Mouse (Mus musculus): Measurements from ENCODE around the gene Zmynd8.
"Not testable (repeated sequence)": the region's sequence is repeated elsewhere in the genome, so short reads cannot be mapped to it uniquely, and the experiment has no call there.

Gene Zmynd8

DNA sequence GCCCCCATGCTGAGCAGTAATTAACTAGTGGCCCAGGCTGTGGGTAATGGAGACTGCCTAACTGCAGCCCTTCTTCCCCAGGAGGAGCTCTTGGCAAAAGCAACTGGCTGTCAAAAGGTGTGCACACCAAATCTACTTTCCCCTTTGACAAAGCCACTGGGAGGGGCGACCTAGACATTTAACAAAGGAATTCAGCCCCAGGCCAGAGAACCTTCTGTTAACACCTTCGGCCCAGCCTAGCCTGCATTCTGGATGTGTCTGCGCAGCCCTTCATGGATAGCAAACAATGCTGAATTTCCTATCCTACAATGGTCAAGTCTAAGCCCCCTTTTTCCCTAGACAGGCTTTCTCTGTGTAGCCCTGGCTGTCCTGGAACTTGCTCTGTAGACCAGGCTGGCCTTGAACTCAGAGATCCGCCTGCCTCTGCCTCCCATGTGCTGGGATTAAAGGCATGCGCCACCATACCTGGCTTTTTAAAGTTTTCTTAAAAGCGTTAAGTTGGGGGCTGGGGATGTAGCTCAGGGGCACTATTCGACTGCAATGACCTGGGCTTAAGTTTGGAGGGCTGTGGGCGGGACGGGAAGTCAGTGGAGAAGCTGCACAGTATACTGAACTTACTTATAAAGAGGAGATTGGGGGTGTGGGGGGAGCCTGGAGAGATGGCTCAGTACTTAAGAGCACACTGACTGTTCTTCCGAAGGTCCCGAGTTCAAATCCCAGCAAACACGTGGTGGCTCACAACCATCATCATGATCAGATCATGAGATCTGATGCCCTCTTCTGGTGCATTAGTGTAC is 90.4 kb downstream of the Zmynd8 start:
- DNase-seq (ENCODE audit: low read depth, low spot score) = no peak

DNA sequence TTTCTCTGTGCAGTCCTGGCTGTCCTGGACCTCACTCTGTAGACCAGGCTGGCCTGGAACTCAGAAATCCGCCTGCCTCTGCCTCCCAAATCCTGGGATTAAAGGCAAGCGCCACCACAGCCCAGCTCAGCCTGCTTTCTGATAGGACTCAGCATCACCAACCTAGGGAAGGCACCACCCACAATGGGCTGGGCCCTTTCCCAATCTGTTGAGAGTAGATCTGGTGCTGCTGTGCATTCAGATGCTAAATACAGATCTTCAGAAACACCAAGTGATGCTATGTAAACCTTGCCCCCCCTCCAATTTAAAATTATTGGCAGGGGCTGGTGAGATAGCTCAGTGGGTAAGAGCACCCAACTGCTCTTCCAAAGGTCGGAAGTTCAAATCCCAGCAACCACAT is 98.6 kb downstream of the Zmynd8 start:
- not testable (repeated sequence) for DNase-seq (ENCODE audit: low read depth, low spot score)

DNA sequence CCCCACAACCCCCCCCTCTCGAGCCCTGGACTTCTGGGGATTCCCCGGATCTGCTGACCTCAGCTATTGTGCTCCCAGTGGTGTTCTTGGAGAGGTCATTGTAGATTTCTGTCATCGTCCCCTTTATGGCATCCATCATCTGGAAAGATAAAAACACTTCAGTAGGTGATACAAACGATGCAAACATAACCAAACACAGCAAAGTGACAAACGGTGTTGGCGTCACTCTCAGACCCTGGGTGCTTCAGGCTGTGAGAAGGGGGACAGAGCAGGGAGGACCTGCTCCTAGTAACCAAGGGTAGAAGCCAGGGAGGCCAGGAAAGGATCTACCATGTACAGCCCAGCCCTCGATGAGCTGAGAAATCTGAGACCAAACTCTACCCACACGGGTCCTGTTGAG is 100.9 kb downstream of the Zmynd8 start:
- DNase-seq (ENCODE audit: low read depth, low spot score) = no peak

DNA sequence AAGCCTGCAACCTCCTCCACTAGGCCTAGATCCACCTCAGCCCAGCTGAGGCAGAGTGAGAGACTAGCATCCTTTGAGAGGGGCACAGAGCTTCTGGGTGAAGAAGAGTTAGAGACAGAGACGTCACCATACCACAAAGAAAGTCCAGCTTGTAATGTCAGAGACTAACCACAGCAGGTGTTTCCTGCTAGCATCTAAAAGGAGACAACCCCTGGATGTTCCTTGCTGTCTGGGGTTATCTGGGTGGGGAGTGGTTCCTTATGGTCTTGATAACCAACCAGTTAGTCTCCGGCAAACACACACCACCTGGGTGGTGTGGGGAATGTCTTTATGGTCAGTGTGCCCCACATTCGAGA is 105.6 kb downstream of the Zmynd8 start:
- DNase-seq (ENCODE audit: low read depth, low spot score) = no peak

DNA sequence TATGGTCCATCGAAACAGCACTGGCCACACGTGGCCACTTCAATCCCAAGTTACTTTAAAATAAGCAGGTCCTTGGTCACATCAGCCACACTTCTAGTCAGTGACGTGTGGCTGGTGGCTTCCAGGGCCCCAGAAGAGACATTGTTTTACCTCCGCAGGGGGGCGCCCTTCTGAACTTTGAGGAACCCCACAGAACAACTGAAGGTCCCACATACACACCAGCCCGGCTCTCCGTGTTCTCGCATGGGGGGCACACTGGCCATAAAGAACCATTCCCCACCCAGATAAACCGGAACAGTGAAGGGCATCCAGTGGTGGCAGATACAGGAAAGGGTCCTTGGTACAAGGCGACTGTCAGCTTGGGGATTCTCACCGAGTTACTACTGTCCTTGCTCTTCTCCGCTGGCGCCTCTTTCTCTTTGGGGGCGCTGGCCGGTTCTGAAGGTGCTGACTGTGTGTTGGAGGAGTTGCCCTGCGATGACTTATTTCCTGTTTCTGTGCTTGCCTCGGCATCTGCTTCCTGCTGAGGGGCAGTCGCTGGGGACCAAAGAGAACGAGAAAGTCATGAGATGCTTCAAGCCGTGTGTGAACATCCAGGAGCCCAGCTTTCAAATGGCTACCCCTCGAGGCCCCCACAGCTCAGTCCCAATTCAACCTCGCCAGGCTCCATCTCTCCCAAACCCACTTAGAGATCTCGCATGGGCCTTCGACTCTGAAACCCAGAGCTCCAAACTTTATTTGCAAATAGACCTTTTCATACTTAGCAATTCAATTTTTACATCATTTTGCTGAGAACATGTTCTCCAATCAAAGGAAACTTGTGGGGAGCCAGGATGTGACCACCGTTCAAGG is 106.2 kb downstream of the Zmynd8 start:
- no peak for DNase-seq (ENCODE audit: low read depth, low spot score)

DNA sequence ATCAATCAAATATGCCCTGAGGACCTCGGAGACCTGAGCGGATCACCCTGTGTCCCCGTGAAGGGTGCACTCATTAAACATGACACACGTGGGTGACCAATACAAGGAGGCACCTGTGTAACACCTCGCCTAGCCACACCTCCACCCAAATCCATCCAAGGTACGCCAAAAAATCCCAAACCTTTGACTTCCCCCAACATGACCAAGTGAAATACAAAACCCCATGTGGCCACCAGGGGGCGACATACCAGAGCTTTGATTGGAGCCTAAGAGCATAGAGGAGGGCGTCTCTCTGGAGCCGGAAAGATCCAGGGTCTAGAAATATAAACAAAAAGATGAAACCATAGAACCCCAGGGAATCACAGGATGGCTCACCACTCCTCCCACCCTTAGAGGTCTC is 107.2 kb downstream of the Zmynd8 start:
- no peak for DNase-seq (ENCODE audit: low read depth, low spot score)

DNA sequence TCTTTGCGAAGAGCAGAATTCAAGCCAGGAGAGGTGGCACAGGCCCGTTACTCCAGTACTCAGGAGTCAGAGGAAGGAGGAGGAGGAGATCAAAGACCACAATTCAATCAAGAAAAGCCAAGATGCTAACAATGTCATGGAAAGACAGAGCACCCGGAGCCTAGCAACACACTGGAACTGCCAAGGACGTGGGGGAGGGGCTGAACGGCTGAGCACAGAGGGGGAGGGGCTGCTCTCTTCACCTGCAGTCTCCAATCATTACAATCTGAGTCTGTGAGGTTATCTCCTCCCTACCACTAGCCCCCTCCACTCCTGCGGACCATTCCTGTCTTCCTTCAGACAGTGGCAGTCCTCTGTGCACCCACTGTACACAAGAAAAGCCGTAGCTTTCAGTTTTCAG is 107.8 kb downstream of the Zmynd8 start:
- no peak for DNase-seq (ENCODE audit: low read depth, low spot score)

DNA sequence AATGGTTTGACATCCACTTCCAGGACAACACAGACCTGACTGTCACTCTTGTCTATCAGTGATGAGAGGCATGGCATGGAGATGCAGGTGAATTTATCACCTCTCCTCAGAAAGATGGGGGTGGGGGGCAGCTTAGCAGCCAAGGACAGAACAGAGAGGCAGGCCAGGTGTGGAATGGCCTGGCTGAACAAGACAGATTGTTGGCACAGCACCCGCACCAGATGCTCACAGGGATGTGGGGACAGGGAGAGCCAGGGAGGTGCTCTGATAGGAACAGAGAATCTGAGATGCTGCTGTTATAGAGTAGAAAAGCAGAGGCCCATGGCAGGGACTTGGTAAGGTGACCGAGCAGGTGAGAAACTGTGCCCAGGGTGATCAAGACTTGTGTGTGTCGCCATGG is 109.1 kb downstream of the Zmynd8 start:
- DNase-seq (ENCODE audit: low read depth, low spot score) = no peak

DNA sequence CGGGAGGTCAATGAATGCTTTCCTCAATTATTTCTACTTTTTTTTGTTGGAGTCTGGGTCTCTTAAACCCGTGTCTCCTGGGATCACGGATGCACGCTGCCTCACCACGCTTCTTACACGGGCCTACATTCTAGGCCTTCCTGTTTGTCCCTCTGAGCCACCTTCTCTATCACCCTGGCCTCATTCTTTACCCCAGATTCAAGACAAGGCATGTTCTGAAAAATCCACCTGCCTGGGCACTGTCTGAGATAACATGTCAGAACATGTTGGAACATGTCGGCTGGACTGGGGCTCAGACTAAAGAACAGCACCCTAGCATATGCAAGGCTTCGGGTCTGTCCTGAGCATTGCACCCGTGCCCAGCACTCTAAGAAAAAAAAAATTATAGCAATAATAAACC is 110.0 kb downstream of the Zmynd8 start:
- DNase-seq (ENCODE audit: low read depth, low spot score) = no peak

DNA sequence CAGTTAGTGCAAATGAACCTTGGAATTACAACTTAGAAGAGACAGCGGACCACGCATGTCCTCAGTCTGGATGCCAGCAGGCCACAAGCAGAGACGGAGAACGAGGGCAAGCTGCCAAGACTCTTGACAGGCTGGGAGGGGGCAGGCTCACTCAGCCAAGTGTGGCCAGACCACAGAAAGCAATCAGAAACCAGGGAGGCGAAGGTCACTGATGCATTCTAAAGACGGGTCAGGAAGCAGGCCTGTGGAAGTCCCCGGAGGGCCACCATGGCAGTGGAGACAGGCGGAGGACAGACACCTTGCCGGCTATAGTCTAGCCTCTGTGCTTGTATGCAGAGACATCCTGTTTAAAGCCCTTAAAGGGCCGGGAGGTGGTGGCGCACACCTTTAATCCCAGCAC is 110.8 kb downstream of the Zmynd8 start:
- no peak for DNase-seq (ENCODE audit: low read depth, low spot score)

DNA sequence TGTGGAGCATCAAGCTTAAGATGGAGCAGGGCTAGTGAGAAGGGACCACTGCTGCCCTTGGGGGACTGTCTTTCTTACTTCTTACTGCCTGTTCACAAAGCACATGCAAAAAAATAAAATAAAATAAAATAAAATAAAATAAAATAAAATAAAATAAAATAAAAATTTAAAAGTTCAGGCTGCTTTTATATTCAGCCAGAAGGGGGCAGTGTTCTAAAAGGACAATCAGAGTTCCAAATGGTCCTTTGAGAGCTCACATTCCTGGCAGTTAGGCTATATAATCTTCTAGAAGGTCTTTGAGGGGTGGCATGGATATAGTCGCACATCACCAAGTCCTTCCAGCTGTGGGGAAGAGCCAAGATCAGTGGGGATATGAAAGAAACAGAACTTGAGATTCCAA is 112.3 kb downstream of the Zmynd8 start:
- DNase-seq (ENCODE audit: low read depth, low spot score) = no peak

DNA sequence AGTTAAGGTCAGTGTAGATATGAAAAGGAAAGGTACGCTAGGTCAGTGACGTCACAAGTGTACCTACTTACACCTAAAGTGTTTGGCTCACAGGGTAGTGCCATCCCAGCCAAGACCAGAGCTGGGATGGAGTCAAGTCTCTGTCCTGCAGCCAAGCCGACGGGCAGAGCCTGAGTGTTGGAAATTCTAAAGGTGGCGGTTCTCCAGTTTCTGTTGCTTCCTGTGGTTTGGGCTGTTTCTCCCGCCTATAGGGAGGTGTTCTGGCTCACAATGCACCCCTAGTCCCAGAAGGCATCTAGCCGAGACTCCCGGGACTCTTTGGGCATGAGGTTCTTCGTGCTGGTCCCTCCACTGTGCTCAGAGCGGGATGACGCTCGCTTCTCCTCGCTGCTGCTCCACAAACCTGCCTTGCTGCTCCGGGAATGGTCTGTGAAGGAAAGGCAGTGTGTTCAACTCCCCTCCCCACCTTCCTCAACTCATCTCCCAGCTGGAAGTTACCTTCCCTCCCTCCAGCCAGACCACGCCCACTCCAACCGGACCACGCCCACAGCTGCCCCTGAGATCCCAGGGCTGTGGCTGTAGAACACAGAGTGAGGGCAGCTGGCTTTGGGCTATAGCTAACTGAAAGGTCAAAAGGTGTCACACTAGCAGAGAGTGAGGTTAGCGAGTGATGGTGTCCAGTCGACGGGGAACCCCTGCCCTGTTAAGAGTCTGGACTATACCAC is 113.3 kb downstream of the Zmynd8 start:
- no peak for DNase-seq (ENCODE audit: low read depth, low spot score)

DNA sequence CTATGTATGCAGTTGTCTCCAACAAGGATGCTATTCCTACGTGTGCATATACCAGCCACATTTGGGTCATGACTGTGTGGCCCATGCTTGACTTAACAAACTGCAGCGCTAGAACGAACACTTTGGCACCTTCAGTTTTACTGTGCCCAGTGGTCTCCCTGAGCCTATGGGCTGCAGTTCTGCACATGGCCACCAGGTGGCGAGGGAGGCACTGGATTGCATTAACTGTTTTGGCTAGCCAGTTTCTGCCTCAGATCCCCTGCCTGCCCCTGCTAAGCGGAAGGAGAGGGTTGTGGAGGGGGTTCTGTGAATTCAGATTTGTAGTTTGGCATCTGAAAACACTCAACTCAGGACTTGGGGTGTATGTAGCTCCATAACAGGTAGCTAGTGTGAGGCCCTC is 116.5 kb downstream of the Zmynd8 start:
- DNase-seq (ENCODE audit: low read depth, low spot score) = peak; percentile 75

DNA sequence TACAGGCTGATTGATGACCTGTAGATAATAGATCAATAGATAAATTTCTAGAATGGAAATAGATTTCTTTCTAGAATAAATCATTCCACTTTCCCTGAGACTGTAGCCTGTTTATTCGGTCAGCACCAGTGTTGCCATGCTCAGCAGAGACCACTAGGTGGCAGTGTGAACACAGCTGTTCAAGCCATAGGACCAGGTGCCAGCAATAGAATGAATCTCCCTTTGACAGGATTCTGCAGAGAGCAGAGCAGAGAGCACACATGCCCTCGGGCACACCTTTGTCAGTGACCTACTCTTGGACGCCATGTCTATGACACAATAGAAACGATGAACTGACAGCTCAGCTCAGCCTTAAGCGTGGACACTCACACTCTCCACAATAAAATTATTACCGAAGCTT is 119.9 kb downstream of the Zmynd8 start:
- peak; percentile 74 for DNase-seq (ENCODE audit: low read depth, low spot score)

DNA sequence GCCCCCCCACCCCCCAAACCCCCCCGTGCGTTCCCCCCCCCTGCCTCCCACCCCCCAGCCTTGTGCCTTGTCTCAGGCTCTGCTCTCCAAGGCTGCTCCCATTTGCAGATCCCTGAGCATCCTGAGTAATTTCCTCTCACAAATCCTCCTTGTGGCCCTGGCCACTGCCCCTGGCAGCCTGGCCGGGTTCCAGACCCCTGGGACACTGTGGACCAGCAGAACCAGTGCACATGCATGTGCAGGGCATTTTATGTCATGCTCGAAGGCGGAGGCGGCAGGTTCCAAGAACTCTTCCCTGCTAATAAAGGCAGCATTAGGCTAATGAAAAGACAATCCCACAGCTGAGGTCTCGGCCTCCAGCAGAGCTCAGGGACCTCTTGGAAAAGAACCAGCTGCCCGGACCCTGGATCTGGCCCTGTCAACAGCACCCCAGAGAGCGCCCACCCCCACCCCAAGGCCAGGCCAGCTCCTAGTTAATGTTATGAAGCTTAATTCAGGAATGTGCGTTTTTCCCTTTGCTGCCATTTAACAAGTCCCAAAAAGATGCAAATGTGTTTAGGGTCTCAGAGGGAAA is 129.4 kb downstream of the Zmynd8 start:
- DNase-seq (ENCODE audit: low read depth, low spot score) = no peak

DNA sequence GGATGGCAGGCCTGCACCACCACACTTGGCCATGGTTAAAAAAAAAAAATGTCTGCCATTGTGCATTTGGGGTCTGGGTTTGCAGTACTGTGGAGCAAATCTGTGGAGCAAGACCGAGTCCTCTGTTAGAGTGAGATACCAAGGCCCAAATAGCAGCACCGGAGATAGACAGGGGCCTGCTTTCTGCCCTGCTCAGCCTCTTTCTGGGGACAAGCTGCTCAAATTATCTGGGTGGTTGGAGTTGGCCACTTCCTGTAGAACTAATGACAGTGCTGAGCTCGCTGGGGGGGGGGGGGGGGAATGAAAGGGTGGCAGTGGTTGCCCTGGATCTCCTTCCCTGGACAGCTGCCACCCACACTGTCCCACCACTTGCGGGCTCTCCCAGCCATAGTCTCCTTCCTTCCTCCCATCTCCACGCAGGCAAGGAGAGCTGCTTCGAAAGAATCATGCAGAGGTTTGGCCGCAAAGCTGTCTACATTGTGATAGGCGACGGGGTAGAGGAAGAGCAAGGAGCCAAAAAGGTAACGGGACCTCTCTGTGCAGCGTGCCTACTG is 129.9 kb downstream of the Zmynd8 start:
- no peak for DNase-seq (ENCODE audit: low read depth, low spot score)

DNA sequence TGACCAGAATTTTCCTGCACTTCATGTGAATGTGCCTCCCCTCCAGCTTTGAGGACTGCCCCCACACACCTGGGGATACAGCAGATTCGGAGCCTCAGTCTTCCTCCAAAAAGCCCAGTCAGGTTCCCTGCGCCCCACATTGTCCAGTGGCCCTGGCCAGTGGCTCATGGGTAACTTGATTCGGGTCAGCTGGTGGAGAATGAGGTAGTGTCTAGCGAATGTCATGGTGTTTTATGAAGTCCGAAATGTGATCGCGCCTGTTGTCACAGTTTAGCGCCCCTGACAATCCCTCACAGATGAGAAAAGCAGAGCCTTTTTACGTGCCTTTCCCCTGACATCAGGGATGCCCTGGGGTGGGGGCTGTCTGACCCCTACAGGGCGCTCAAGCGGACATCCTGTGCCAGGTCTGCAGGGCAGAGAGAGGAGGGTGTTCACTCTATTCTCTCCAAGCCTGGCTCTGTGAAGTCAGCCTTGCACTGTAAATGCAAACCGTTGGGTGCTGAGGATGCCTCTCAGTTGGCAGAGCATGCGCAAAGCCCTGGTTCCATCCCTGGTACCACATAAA is 139.3 kb downstream of the Zmynd8 start:
- DNase-seq (ENCODE audit: low read depth, low spot score) = no peak

DNA sequence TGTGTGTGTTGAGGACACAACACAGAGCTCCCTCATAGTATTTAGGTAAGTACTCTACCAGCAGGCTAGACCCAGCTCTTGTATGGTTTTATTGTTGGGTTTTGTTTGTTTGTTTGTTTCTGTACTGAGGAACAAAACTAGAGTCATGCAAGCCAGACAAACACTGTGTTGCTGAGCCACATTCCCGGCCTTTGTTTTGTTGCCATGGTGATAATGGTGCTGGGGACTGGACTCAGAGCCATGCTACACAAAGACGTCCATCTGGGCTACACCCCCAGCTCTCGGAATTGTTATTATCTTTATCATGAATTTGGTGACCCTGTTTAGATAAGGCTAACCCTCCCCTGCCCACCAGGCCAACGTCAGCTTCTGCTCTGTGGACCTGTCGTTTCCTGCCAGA is 140.3 kb downstream of the Zmynd8 start:
- DNase-seq (ENCODE audit: low read depth, low spot score) = no peak

DNA sequence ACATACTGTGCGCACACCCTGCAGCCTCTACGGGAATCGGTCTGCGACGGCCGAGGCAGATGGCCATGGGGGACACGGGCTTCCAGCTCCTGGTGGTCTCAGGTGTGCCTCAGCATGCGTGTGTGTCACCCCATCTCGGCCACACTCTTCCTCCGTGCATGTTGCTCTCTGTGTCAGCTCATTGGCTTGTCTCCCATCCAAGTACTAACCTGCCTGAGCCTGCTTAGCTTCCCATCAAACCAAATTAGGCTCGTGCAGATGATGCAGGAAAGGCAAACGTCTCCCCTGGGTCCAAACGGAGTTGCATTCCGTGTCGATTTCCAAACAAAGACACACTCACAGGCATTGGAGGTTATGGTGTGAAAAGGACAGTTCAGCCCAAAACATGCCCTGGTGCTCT is 141.0 kb downstream of the Zmynd8 start:
- no peak for DNase-seq (ENCODE audit: low read depth, low spot score)

DNA sequence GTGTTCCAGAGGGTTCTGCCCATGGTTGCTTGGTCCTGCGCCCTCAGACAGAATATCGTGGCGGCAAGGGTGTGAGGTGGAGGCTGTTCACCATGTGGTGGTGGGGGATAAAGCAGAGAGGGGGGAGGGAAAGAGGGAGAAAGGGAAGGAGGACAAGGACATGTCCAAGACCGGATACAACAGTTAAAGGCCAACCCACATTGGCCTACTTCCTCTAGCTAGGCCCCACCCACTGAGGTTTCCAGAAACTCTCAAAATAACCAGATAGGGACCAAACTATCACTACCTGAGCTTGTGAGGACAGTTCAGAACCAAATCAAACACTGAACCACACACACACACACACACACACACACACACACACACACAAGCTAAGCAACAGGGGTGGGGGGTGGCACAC is 146.1 kb downstream of the Zmynd8 start:
- DNase-seq (ENCODE audit: low read depth, low spot score) = no peak

DNA sequence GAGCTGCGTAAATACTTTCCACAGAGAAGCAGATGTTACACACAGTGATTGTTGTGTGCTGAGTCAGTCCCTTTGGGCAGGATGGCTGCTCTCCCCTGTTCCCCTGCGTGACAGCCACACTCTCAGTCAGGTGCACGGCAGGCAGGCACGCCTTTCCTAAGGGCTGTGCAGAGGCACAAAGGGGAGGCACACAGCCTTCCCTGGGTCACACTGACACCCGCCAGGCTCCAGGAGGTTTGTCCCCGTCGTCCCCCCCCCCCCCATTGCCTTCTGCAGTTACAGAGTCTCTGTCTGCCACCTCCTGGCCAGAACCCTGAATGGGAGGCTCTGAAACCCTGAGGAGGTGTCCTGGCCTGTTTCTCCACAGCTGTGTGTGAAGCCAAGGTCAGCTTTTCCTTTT is 147.7 kb downstream of the Zmynd8 start:
- DNase-seq (ENCODE audit: low read depth, low spot score) = no peak

DNA sequence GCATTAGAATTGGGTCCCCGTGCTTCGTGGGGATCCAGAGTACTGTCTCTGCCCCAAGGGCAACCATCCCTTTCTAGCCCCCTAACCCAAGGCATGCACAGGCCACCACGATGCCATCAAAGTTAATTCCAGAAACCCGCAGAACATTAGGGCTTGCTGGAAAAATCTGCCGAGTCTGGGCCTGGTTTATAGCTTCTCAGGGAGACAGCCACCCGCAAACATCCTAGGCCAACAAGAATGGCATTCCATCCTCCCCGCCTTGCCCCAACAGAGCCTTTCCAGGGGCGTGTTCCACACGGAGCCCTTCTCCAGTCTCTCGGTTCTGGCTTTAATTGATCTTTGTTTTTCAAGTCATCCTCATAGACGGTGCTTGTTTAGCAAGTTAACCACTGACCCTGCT is 150.4 kb downstream of the Zmynd8 start:
- DNase-seq (ENCODE audit: low read depth, low spot score) = no peak
